In the genomic region with DNA sequence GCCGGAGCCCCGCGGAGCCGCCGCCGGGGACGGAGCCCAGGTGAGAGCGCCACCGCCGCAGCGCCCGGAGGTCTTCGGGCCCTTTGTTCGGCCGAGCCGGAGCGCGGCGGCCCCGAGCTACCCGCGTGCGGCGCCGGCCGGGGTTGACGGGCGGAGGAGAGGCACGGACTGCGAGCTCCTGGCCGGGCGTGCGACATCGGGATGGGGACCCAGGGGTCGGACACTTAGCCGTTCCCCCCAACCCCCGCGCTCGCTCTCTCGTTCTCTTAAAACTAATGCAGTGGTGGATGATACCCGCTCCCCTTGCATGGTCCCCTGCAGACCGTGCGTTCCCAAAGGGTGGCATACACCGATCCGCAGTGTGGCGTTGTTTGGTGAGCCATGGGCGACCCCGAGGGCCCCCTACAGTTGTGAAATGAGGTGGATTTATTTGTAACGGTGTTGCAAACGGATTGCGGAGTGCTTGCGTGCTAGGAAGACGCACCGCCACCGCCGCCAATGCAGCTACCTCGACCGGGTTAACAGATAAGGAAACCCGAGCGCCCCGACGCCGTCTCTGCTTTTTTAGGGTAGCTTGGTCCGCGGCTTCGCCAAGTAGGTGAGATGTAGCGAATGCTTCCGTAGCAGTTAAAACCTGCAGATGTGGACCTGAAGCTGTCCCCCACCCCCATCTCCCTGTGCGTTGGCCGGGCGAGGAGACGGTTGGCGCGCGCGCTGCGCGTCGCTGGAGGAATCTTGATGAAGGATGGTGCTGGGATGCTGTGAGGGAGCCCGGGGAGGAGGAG, we compare ENCODE assay signal across 8 mouse cellular contexts. TPM values are rescaled to one million over a fixed set of nuclear protein-coding genes. Genes with fewer than 3 reads are reported as not detected.
A peak's percentile ranks its signal among the peaks of the same experiment; 100 is the strongest.
DNase-seq lines count a peak whose midpoint lies in the region; ATAC-seq lines count a peak whose summit lies in the region.

No protein-coding gene starts in this region.

- H3K4me1 ChIP-seq in embryonic facial prominence, embryonic 14.5 days (ENCODE audit: control insufficient read depth, insufficient read depth, low read length): peaks cover 37% of the 10 kb centered on the region
- H3K4me1 ChIP-seq in kidney, embryonic 14.5 days (ENCODE audit: control insufficient read depth, insufficient read depth, low read length): peaks cover 28% of the 10 kb centered on the region
- H3K4me1 ChIP-seq in stomach, embryonic 16.5 days (ENCODE audit: control insufficient read depth, insufficient read depth, low read length): peaks cover 22% of the 10 kb centered on the region

- ATAC-seq in embryonic facial prominence, embryonic 14.5 days (ENCODE audit: low read depth): no peak
- peak; percentile 4; the same call in 1 of the 2 replicates for ATAC-seq in kidney, embryonic 14.5 days (ENCODE audit: low FRiP score, low TSS enrichment)
- ATAC-seq in stomach, embryonic 16.5 days (ENCODE audit: insufficient read depth, low FRiP score): 0 out of 2 replicates have a peak, but pooled peaks have one; percentile 0

- H3K9ac ChIP-seq in embryonic facial prominence, embryonic 14.5 days (ENCODE audit: low read depth, low read length): peak overlapping the region; percentile 98
- H3K9ac ChIP-seq in kidney, embryonic 14.5 days (ENCODE audit: low read depth, low read length): peak overlapping the region; percentile 98
- peak overlapping the region; percentile 98 for H3K9ac ChIP-seq in stomach, embryonic 16.5 days (ENCODE audit: low read length)

- peak overlapping the region; percentile 88 for H3K4me3 ChIP-seq in embryonic facial prominence, embryonic 14.5 days (ENCODE audit: low read depth, low read length)
- peak overlapping the region; percentile 82 for H3K4me3 ChIP-seq in kidney, embryonic 14.5 days (ENCODE audit: low read length)
- peak overlapping the region; percentile 82 for H3K4me3 ChIP-seq in stomach, embryonic 16.5 days (replicated peaks; ENCODE audit: low read length)

- H3K9me3 ChIP-seq in embryonic facial prominence, embryonic 14.5 days (ENCODE audit: control insufficient read depth, low read length): no peaks in the 10 kb centered on the region
- no peaks in the 10 kb centered on the region for H3K9me3 ChIP-seq in kidney, embryonic 14.5 days (ENCODE audit: control insufficient read depth, low read length)
- no peaks in the 10 kb centered on the region for H3K9me3 ChIP-seq in stomach, embryonic 16.5 days (replicated peaks; ENCODE audit: control insufficient read depth, low read length)

- under 1% methylated on average over 41 of the region's 80 CpGs for WGBS in embryonic facial prominence, embryonic 14.5 days
- WGBS in kidney, embryonic 14.5 days: under 1% methylated on average over 63 of the region's 80 CpGs
- WGBS in stomach, embryonic 16.5 days: under 1% methylated on average over 78 of the region's 80 CpGs

- DNase-seq in 416B (ENCODE audit: low read depth) (peak; percentile 53), liver (peak; percentile 63)
- DNase-seq in adrenal gland, postnatal 4 days (ENCODE audit: low spot score in 2 of 2): peak; percentile 21 to 27
- DNase-seq in embryonic facial prominence, embryonic 14.5 days (ENCODE audit: low spot score): peak; percentile 64
- peak; percentile 35 for DNase-seq in heart, adult 8-10 months (ENCODE audit: low spot score)
- peak; percentile 67 for DNase-seq in naive thymus-derived CD4-positive, alpha-beta T cell, adult 2 months (ENCODE audit: low read depth)

- H3K27me3 ChIP-seq in embryonic facial prominence, embryonic 14.5 days (replicated peaks; ENCODE audit: control insufficient read depth, insufficient read depth, low read length): no peaks in the 10 kb centered on the region
- H3K27me3 ChIP-seq in kidney, embryonic 14.5 days (ENCODE audit: control insufficient read depth, insufficient read depth, low read length): peaks cover 5% of the 10 kb centered on the region; the same call in 1 of the 2 replicates
- no peaks in the 10 kb centered on the region for H3K27me3 ChIP-seq in stomach, embryonic 16.5 days (ENCODE audit: control insufficient read depth, insufficient read depth, low read length)

- peak overlapping the region; percentile 90 for H3K4me2 ChIP-seq in embryonic facial prominence, embryonic 14.5 days (ENCODE audit: low read depth, low read length)
- H3K4me2 ChIP-seq in kidney, embryonic 14.5 days (replicated peaks; ENCODE audit: low read depth, low read length): peak overlapping the region; percentile 81
- peak overlapping the region; percentile 91 for H3K4me2 ChIP-seq in stomach, embryonic 16.5 days (ENCODE audit: low read depth, low read length)

- peak overlapping the region; percentile 98 for H3K27ac ChIP-seq in embryonic facial prominence, embryonic 14.5 days (replicated peaks; ENCODE audit: low read depth, low read length)
- peak overlapping the region; percentile 87 for H3K27ac ChIP-seq in kidney, embryonic 14.5 days (ENCODE audit: low read depth, low read length)
- H3K27ac ChIP-seq in stomach, embryonic 16.5 days (ENCODE audit: low read length): peak overlapping the region; percentile 92

- H3K36me3 ChIP-seq in embryonic facial prominence, embryonic 14.5 days (ENCODE audit: control insufficient read depth, insufficient read depth, low read length): no peaks in the 10 kb centered on the region
- H3K36me3 ChIP-seq in kidney, embryonic 14.5 days (ENCODE audit: control insufficient read depth, insufficient read depth, low read length): no peaks in the 10 kb centered on the region
- H3K36me3 ChIP-seq in stomach, embryonic 16.5 days (ENCODE audit: control insufficient read depth, insufficient read depth, low read length): no peaks in the 10 kb centered on the region

RNA-seq across cellular contexts. Expression of a gene that starts 1.4 kb away (rescaled TPM):
- total RNA-seq in adrenal gland, postnatal 4 days (2021): 10 to 100 TPM; 28.4 to 29.9 TPM
- polyA plus RNA-seq in embryonic facial prominence, embryonic 14.5 days (2014; fragmentation: Nextera tagmentation; extraction: Ambion mirVana): 15.2 and 16.3 TPM in 2 replicates
- 10 to 100 TPM; 27.0 to 32.1 (median 29.7) TPM for total RNA-seq in heart, adult 8-10 months (2022)
- polyA plus RNA-seq in kidney, embryonic 14.5 days (2014; fragmentation: Nextera tagmentation; extraction: Ambion mirVana): 11.5 and 13.2 TPM in 2 replicates
- polyA plus RNA-seq in stomach, embryonic 16.5 days (2015; fragmentation: Nextera tagmentation; extraction: Ambion mirVana): 10.2 and 10.5 TPM in 2 replicates
